Mouse (Mus musculus) midbrain, postnatal 0 days (tissue): ENCODE data around the gene Traf3ip3. TPM values are rescaled to one million over a fixed set of nuclear protein-coding genes. Genes with fewer than 3 reads are reported as not detected.

Experiments used
- ATAC-seq: fragments of 200-750 bp; cut with Nextera tagmentation; 2 replicates; pipeline ENCODE4 v1.8.0; 2017; ENCODE audit warnings: moderate number of reproducible peaks, mild to moderate bottlenecking, moderate TSS enrichment, moderate library complexity; ENCODE audit not compliant: low FRiP score
- DNase-seq: peaks from one replicate; pipeline ENCODE4 v3.0.0-alpha.2; 2015; ENCODE audit warnings: low spot score
- H3K27ac ChIP-seq: fragments of 300-500 bp; sonication (generic); 2 replicates; pipeline ENCODE4 v1.5.1; 2014; ENCODE audit warnings: low read depth, mild to moderate bottlenecking, low read length, mixed read lengths
- H3K27me3 ChIP-seq: fragments of 300-500 bp; sonication (generic); 2 replicates; pipeline ENCODE4 v1.6.1; 2014; ENCODE audit warnings: low read length, control low read depth, mixed read lengths; ENCODE audit not compliant: insufficient read depth
- H3K36me3 ChIP-seq: fragments of 300-500 bp; sonication (generic); 2 replicates; pipeline ENCODE4 v1.6.1; 2014; ENCODE audit warnings: low read length, control low read depth, mixed read lengths; ENCODE audit not compliant: insufficient read depth
- H3K4me1 ChIP-seq: fragments of 300-500 bp; sonication (generic); 2 replicates; pipeline ENCODE4 v1.6.1; 2014; ENCODE audit warnings: mild to moderate bottlenecking, control low read depth, antibody characterized with exemption, low read length, mixed read lengths; ENCODE audit not compliant: insufficient read depth
- H3K4me2 ChIP-seq: fragments of 300-500 bp; sonication (generic); 2 replicates; pipeline ENCODE4 v1.6.1; 2014; ENCODE audit warnings: low read depth, mild to moderate bottlenecking, low read length, mixed read lengths; ENCODE audit not compliant: poor library complexity, severe bottlenecking
- H3K4me3 ChIP-seq: fragments of 300-500 bp; sonication (generic); 2 replicates; pipeline ENCODE4 v1.5.1; 2014; ENCODE audit warnings: low read depth, mild to moderate bottlenecking, low read length, moderate library complexity
- H3K9ac ChIP-seq: fragments of 300-500 bp; sonication (generic); replicated peaks from 2 replicates; pipeline ENCODE4 v1.6.1; 2014; ENCODE audit warnings: mild to moderate bottlenecking, low read length, moderate library complexity, mixed read lengths; ENCODE audit not compliant: poor library complexity, severe bottlenecking
- H3K9me3 ChIP-seq: fragments of 300-500 bp; sonication (generic); 2 replicates; pipeline ENCODE4 v1.6.1; 2016; ENCODE audit warnings: low read length, control low read depth
- CTCF ChIP-seq: IDR thresholded peaks from 2 replicates; pipeline ENCODE4 v1.5.1; 2016; ENCODE audit warnings: antibody characterized with exemption, mild to moderate bottlenecking
- WGBS: fragments of 180-500 bp; shearing (Covaris S2); extraction: QIAGEN DNeasy Blood & Tissue Kit; methylation state at CpG from one replicate; pipeline ENCODE4 v1.1.7; 2014; 5-methylcytosine and 5-hydroxymethylcytosine counted together
- polyA plus RNA-seq: library from polyadenylated mRNA; unstranded; fragments of >200 nt; fragmentation: Nextera tagmentation; extraction: Ambion mirVana; gene quantifications from 2 replicates; pipeline ENCODE4 v1.2.1, GENCODE M21; 2015
- total RNA-seq: library from RNA; depleted of rRNA; stranded (reverse); fragments of >200 nt; gene quantifications from 2 replicates; pipeline ENCODE4 v1.2.3, GENCODE M21; 2014

The Traf3ip3 gene
- total and polyA plus RNA-seq, 2 experiments from 2014 or later = 1.9 to 2.4 TPM

GRCm38 (mm10) chr1:193142517-193143062 lies 58.9 kb downstream of the Traf3ip3 start:
- H3K36me3 ChIP-seq = no peaks in the 10 kb centered on the region

GRCm38 (mm10) chr1:193141118-193141517 lies 60.4 kb downstream of the Traf3ip3 start:
- no peak for TF ChIP-seq CTCF
- ATAC-seq (no peak), DNase-seq (no peak)
- H3K27ac ChIP-seq = no peak overlapping the region
- 77% methylated on average over 7 of the region's 7 CpGs for WGBS
- H3K9me3 ChIP-seq = no peaks in the 10 kb centered on the region
- no peak overlapping the region for H3K4me2 ChIP-seq
- no peaks in the 10 kb centered on the region; the same call in 1 of the 2 replicates for H3K27me3 ChIP-seq
- H3K9ac ChIP-seq = no peak overlapping the region
- no peak overlapping the region for H3K4me3 ChIP-seq
- H3K4me1 ChIP-seq = no peaks in the 10 kb centered on the region
- H3K36me3 ChIP-seq = no peaks in the 10 kb centered on the region

More at GRCm38 (mm10) chr1:193142517-193143062, 58.9 kb downstream of the Traf3ip3 start:
- Histone ChIP-seq H3K27me3 (no peaks in the 10 kb centered on the region; the same call in 1 of the 2 replicates), H3K27ac (no peak overlapping the region), H3K9ac (no peak overlapping the region), H3K4me3 (no peak overlapping the region), H3K4me2 (no peak overlapping the region), H3K9me3 (no peaks in the 10 kb centered on the region), H3K4me1 (no peaks in the 10 kb centered on the region)
- 88% methylated on average over 8 of the region's 8 CpGs for WGBS
- DNase-seq (no peak), ATAC-seq (no peak)
- no peak for TF ChIP-seq CTCF

GRCm38 (mm10) chr1:193138669-193139068 lies 62.8 kb downstream of the Traf3ip3 start:
- Histone ChIP-seq H3K9ac (no peak overlapping the region), H3K4me3 (no peak overlapping the region), H3K9me3 (no peaks in the 10 kb centered on the region), H3K27ac (no peak overlapping the region), H3K27me3 (no peaks in the 10 kb centered on the region; the same call in 1 of the 2 replicates), H3K4me2 (no peak overlapping the region), H3K4me1 (no peaks in the 10 kb centered on the region), H3K36me3 (no peaks in the 10 kb centered on the region)
- no peak for DNase-seq
- TF ChIP-seq CTCF = no peak
- 59% methylated on average over 3 of the region's 3 CpGs for WGBS
- no peak for ATAC-seq

GRCm38 (mm10) chr1:193138087-193138486 lies 63.4 kb downstream of the Traf3ip3 start:
- no peak for TF ChIP-seq CTCF
- 52% methylated on average over 7 of the region's 7 CpGs for WGBS
- no peaks in the 10 kb centered on the region for H3K9me3 ChIP-seq
- DNase-seq (no peak), ATAC-seq (no peak)
- no peaks in the 10 kb centered on the region; the same call in 1 of the 2 replicates for H3K27me3 ChIP-seq
- no peaks in the 10 kb centered on the region for H3K4me1 ChIP-seq
- H3K9ac ChIP-seq = no peak overlapping the region
- no peak overlapping the region for H3K27ac ChIP-seq
- no peak overlapping the region for H3K4me2 ChIP-seq
- H3K4me3 ChIP-seq = no peak overlapping the region
- H3K36me3 ChIP-seq = no peaks in the 10 kb centered on the region

- Histone ChIP-seq H3K4me3 (no peak overlapping the region), H3K27ac (no peak overlapping the region), H3K9ac (no peak overlapping the region), H3K36me3 (no peaks in the 10 kb centered on the region), H3K9me3 (no peaks in the 10 kb centered on the region), H3K27me3 (no peaks in the 10 kb centered on the region; the same call in 1 of the 2 replicates), H3K4me1 (0 out of 2 replicates have a peak, but pooled peaks cover 3% of the 10 kb centered on the region), H3K4me2 (no peak overlapping the region)
- no peak for ATAC-seq
- 88% methylated on average over 1 of the region's 1 CpGs for WGBS
- peak; percentile 42; the same call in 1 of the 2 replicates for TF ChIP-seq CTCF
- DNase-seq = no peak
Measured at GRCm38 (mm10) chr1:193133726-193134125, 67.8 kb downstream of the Traf3ip3 start.

GRCm38 (mm10) chr1:193132385-193132784 lies 69.1 kb downstream of the Traf3ip3 start:
- H3K27me3 ChIP-seq = no peaks in the 10 kb centered on the region
- ATAC-seq = no peak
- H3K9me3 ChIP-seq = no peaks in the 10 kb centered on the region
- H3K9ac ChIP-seq = no peak overlapping the region
- H3K4me1 ChIP-seq = 0 out of 2 replicates have a peak, but pooled peaks cover 3% of the 10 kb centered on the region
- H3K36me3 ChIP-seq = peaks cover 5% of the 10 kb centered on the region
- H3K27ac ChIP-seq = no peak overlapping the region
- TF ChIP-seq CTCF = no peak
- no peak for DNase-seq
- no peak overlapping the region for H3K4me2 ChIP-seq
- H3K4me3 ChIP-seq = no peak overlapping the region
